Mouse (Mus musculus) CH12.LX (cell line): ENCODE measurements around the gene Mcoln1. TPM values are rescaled to one million over a fixed set of nuclear protein-coding genes. Genes with fewer than 3 reads are reported as not detected.

ENCODE experiments used
- DNase-seq: peaks from one replicate; pipeline ENCODE4 v3.0.0-alpha.2; 2013; ENCODE audit errors: extremely low read depth
- H3K27ac ChIP-seq: 2 replicates; pipeline ENCODE4 v1.5.1; 2012; ENCODE audit warnings: low read depth, mild to moderate bottlenecking, control low read depth, moderate library complexity; ENCODE audit not compliant: insufficient read depth
- H3K27me3 ChIP-seq: replicated peaks from 2 replicates; pipeline ENCODE3; 2012; ENCODE audit warnings: inconsistent platforms
- H3K36me3 ChIP-seq, 2 experiments: replicated peaks in 1 of 2; 2 replicates each; pipeline versions ENCODE3 to v1.6.1; 2012; ENCODE audit warnings: inconsistent platforms in 1 of 2, low read length in 1 of 2, mild to moderate bottlenecking in 1 of 2, mixed read lengths in 1 of 2, moderate library complexity in 1 of 2; ENCODE audit not compliant: control insufficient read depth in 1 of 2, insufficient read depth in 1 of 2
- H3K4me1 ChIP-seq, 2 experiments: 2 replicates each; pipeline ENCODE4 v1.6.1; 2012; ENCODE audit warnings: inconsistent platforms in 1 of 2, moderate library complexity in 1 of 2; ENCODE audit not compliant: insufficient read depth in 2 of 2, control insufficient read depth in 1 of 2
- H3K4me2 ChIP-seq: 2 replicates; pipeline ENCODE4 v1.6.1; 2012; ENCODE audit warnings: low read depth, mild to moderate bottlenecking, control low read depth; ENCODE audit not compliant: poor library complexity, insufficient read depth, severe bottlenecking
- H3K4me3 ChIP-seq, 3 experiments: fragments of 150-350 bp in 1 of 3; sonication (generic) in 1 of 3; replicated peaks in 1 of 3; 2 replicates each; pipeline versions ENCODE3 to v1.5.1; 2011 to 2012; ENCODE audit warnings: low read depth in 2 of 3, low read length in 2 of 3, mild to moderate bottlenecking in 2 of 3, moderate library complexity in 2 of 3, control low read depth in 1 of 3, improper control_type of control experiment in 1 of 3, inconsistent platforms in 1 of 3, mixed read lengths in 1 of 3; ENCODE audit not compliant: poor library complexity in 1 of 3
- H3K79me2 ChIP-seq: replicated peaks from 2 replicates; pipeline ENCODE4 v1.6.1; 2012; ENCODE audit warnings: mild to moderate bottlenecking, moderate library complexity; ENCODE audit not compliant: control insufficient read depth, poor library complexity, insufficient read depth, severe bottlenecking; ENCODE audit errors: extremely low read depth
- H3K9ac ChIP-seq: 2 replicates; pipeline ENCODE4 v1.6.1; 2012; ENCODE audit warnings: low read depth, mild to moderate bottlenecking, control low read depth, moderate library complexity; ENCODE audit not compliant: insufficient read depth
- H3K9me3 ChIP-seq: replicated peaks from 2 replicates; pipeline ENCODE3; 2012; ENCODE audit warnings: low read length, inconsistent platforms, mixed read lengths
- BHLHE40 ChIP-seq: IDR thresholded peaks from 2 replicates; pipeline ENCODE4 v1.6.1; 2011; ENCODE audit warnings: mild to moderate bottlenecking, low read depth, low read length, improper control_type of control experiment
- CHD1 ChIP-seq: IDR thresholded peaks from 2 replicates; pipeline ENCODE4 v1.6.1; 2012; ENCODE audit warnings: low read depth, low read length, improper control_type of control experiment, inconsistent platforms
- E2F4 ChIP-seq: IDR thresholded peaks from 2 replicates; pipeline ENCODE4 v1.6.1; 2011; ENCODE audit warnings: low read depth, low read length, improper control_type of control experiment; ENCODE audit not compliant: insufficient replicate concordance
- EP300 ChIP-seq: IDR thresholded peaks from 2 replicates; pipeline ENCODE4 v1.6.1; 2011; ENCODE audit warnings: low read length, improper control_type of control experiment
- HCFC1 ChIP-seq: IDR thresholded peaks from 2 replicates; pipeline ENCODE4 v1.6.1; 2012; ENCODE audit warnings: low read depth, mild to moderate bottlenecking, inconsistent platforms, low read length, improper control_type of control experiment
- IRF4 ChIP-seq: IDR thresholded peaks from 2 replicates; pipeline ENCODE4 v1.6.1; 2014; ENCODE audit warnings: low read depth, mild to moderate bottlenecking, inconsistent platforms, low read length, improper control_type of control experiment
- JUND ChIP-seq: conservative IDR thresholded peaks from 2 replicates; pipeline ENCODE4 v1.6.1; 2011; ENCODE audit warnings: low read depth, low read length, improper control_type of control experiment
- KAT2A ChIP-seq: IDR thresholded peaks from 2 replicates; pipeline ENCODE4 v1.6.1; 2012; ENCODE audit warnings: low read length, improper control_type of control experiment, inconsistent platforms; ENCODE audit not compliant: insufficient replicate concordance
- MAX ChIP-seq: IDR thresholded peaks from 2 replicates; pipeline ENCODE4 v1.6.1; 2011; ENCODE audit warnings: low read length, improper control_type of control experiment
- MAZ ChIP-seq: IDR thresholded peaks from 2 replicates; pipeline ENCODE4 v1.6.1; 2012; ENCODE audit warnings: low read depth, mild to moderate bottlenecking, inconsistent platforms, low read length, improper control_type of control experiment, moderate library complexity
- MEF2A ChIP-seq: IDR thresholded peaks from 2 replicates; pipeline ENCODE4 v1.6.1; 2014; ENCODE audit warnings: low read depth, mild to moderate bottlenecking, inconsistent platforms, low read length, improper control_type of control experiment, borderline replicate concordance
- MXI1 ChIP-seq: IDR thresholded peaks from 2 replicates; pipeline ENCODE4 v1.6.1; 2011; ENCODE audit warnings: mild to moderate bottlenecking, low read depth, low read length, improper control_type of control experiment
- NELFE ChIP-seq: IDR thresholded peaks from 2 replicates; pipeline ENCODE4 v1.6.1; 2011; ENCODE audit warnings: low read depth, low read length, improper control_type of control experiment
- NRF1 ChIP-seq: IDR thresholded peaks from 2 replicates; pipeline ENCODE4 v1.6.1; 2014; ENCODE audit warnings: low read depth, mild to moderate bottlenecking, inconsistent platforms, low read length, improper control_type of control experiment, moderate library complexity
- PAX5 ChIP-seq: IDR thresholded peaks from 2 replicates; pipeline ENCODE4 v1.6.1; 2012; ENCODE audit warnings: low read length, inconsistent platforms, mixed read lengths
- RAD21 ChIP-seq: IDR thresholded peaks from 2 replicates; pipeline ENCODE4 v1.6.1; 2011; ENCODE audit warnings: low read depth, mild to moderate bottlenecking, low read length, improper control_type of control experiment, moderate library complexity
- RCOR1 ChIP-seq: conservative IDR thresholded peaks from 2 replicates; pipeline ENCODE4 v1.6.1; 2012; ENCODE audit warnings: low read depth, mild to moderate bottlenecking, inconsistent platforms, low read length, improper control_type of control experiment
- SMC3 ChIP-seq: IDR thresholded peaks from 2 replicates; pipeline ENCODE4 v1.6.1; 2011; ENCODE audit warnings: low read depth, low read length, improper control_type of control experiment
- TBP ChIP-seq: conservative IDR thresholded peaks from 2 replicates; pipeline ENCODE4 v1.6.1; 2011; ENCODE audit warnings: low read depth, low read length, improper control_type of control experiment
- TCF12 ChIP-seq: IDR thresholded peaks from 2 replicates; pipeline ENCODE4 v1.6.1; 2014; ENCODE audit warnings: low read depth, mild to moderate bottlenecking, inconsistent platforms, low read length, improper control_type of control experiment
- USF2 ChIP-seq: conservative IDR thresholded peaks from 2 replicates; pipeline ENCODE4 v1.6.1; 2011; ENCODE audit warnings: low read depth, low read length, improper control_type of control experiment
- ZC3H11A ChIP-seq: IDR thresholded peaks from 2 replicates; pipeline ENCODE4 v1.6.1; 2012; ENCODE audit warnings: low read depth, mild to moderate bottlenecking, inconsistent platforms, low read length, improper control_type of control experiment
- dilution Hi-C: fragments of 300-500 bp; cut with MboI; formaldehyde crosslinking; loops from 2 replicates; pipeline ENCODE4 v1.14.3; 2020; ENCODE audit warnings: low sequenced_read_pairs; ENCODE audit not compliant: extremely low pct_unique_long_range_greater_than_20kb, extremely low pct_ligation_motif_present
- in situ Hi-C: fragments of 300-500 bp; cut with MboI; formaldehyde crosslinking; loops from 3 replicates; pipeline ENCODE4 v1.14.3; 2019; ENCODE audit warnings: low sequenced_read_pairs, low pct_ligation_motif_present, low pct_unique_long_range_greater_than_20kb, mixed read lengths
- polyA plus RNA-seq: library from polyadenylated mRNA; unstranded; fragments of >175 nt; gene quantifications from 2 replicates; pipeline ENCODE4 v1.2.1, GENCODE M21; 2012; ENCODE audit warnings: low read depth; ENCODE audit not compliant: insufficient read length
- total RNA-seq, 2 experiments: library from RNA; depleted of rRNA; stranded (reverse); fragments of 300-350 nt in 1 of 2; fragments of >200 nt in 1 of 2; gene quantifications; 2 replicates each; pipeline ENCODE4 v1.2.3; 2012 to 2014

Mcoln1 gene
- total and polyA plus RNA-seq, 3 experiments: 13.0 to 28.0 (median 20.5) TPM

- in situ Hi-C loops (no loop called here), dilution Hi-C loops (no loop called here)
- Histone ChIP-seq H3K27ac (no peak overlapping the region), H3K27me3 (no peaks in the 10 kb centered on the region), H3K4me2 (no peak overlapping the region), H3K79me2 (no peaks in the 10 kb centered on the region), H3K9ac (no peak overlapping the region), H3K36me3 (peaks cover 40 to 86% of the 10 kb centered on the region in 2 experiments), H3K4me1 (no peaks in the 10 kb centered on the region), H3K4me3 (no peak overlapping the region), H3K9me3 (no peaks in the 10 kb centered on the region)
- no peak for DNase-seq
- no peak for TF ChIP-seq MAX
- TF ChIP-seq E2F4: no peak
- TF ChIP-seq KAT2A: no peak
- no peak for TF ChIP-seq MXI1
Measured at GRCm38 (mm10) chr8:3507979-3508754, 7.9 kb downstream of the Mcoln1 start.

GRCm38 (mm10) chr8:3514681-3515247 lies 14.5 kb downstream of the Mcoln1 start:
- H3K4me1 ChIP-seq: peaks cover 2 to 15% of the 10 kb centered on the region in 2 experiments; a peak in 2 of 4 replicates
- dilution Hi-C loops (no loop called here), in situ Hi-C loops (no loop called here)
- H3K9me3 ChIP-seq: no peaks in the 10 kb centered on the region
- no peak overlapping the region for H3K27ac ChIP-seq
- H3K79me2 ChIP-seq: peaks cover 3% of the 10 kb centered on the region; the same call in 1 of the 2 replicates
- DNase-seq: no peak
- no peak overlapping the region for H3K9ac ChIP-seq
- H3K4me2 ChIP-seq: peak overlapping the region; percentile 47; the same call in 1 of the 2 replicates
- H3K27me3 ChIP-seq: no peaks in the 10 kb centered on the region
- H3K4me3 ChIP-seq: no peak overlapping the region
- H3K36me3 ChIP-seq: peaks cover 32 to 60% of the 10 kb centered on the region in 2 experiments
- TF ChIP-seq SMC3 (no peak), MXI1 (no peak), TBP (no peak), JUND (no peak), EP300 (no peak), MAX (no peak), MEF2A (no peak), NELFE (no peak), E2F4 (no peak)
- TF ChIP-seq, all 38 proteins: peak for 0

GRCm38 (mm10) chr8:3515260-3515671 lies 15.0 kb downstream of the Mcoln1 start, which contains the start of gene Pnpla6:
Pnpla6 (plus strand) TSS chr8:3515384.
- Histone ChIP-seq H3K27ac (0 out of 2 replicates have a peak within 1 kb of the TSS, but pooled peaks have one; percentile 3), H3K4me3 (peak within 1 kb of the TSS; percentile 86 to 93 (median 88)), H3K9me3 (no peaks in the 10 kb centered on the region), H3K36me3 (peaks cover 33 to 60% of the 10 kb centered on the region in 2 experiments), H3K27me3 (no peaks in the 10 kb centered on the region), H3K4me2 (peak within 1 kb of the TSS; percentile 64), H3K79me2 (peaks cover 3% of the 10 kb centered on the region; the same call in 1 of the 2 replicates), H3K4me1 (peaks cover 2 to 15% of the 10 kb centered on the region in 2 experiments; a peak in 2 of 4 replicates), H3K9ac (peak within 1 kb of the TSS; percentile 77)
- dilution Hi-C loops (no loop called here), in situ Hi-C loops (no loop called here)
- peak; percentile 74 for DNase-seq
- no peak for TF ChIP-seq IRF4
- TF ChIP-seq RCOR1: peak; percentile 90; the same call in 1 of the 2 replicates
- no peak for TF ChIP-seq RAD21
- no peak for TF ChIP-seq BHLHE40
- TF ChIP-seq TCF12: peak; percentile 20; the same call in 1 of the 2 replicates
- no peak for TF ChIP-seq EP300
- TF ChIP-seq ZC3H11A: no peak
- no peak for TF ChIP-seq NELFE
- TF ChIP-seq HCFC1: peak; percentile 93
- TF ChIP-seq MAZ: no peak
- 0 out of 2 replicates have a peak, but pooled peaks have one; percentile 21 for TF ChIP-seq CHD1
- no peak for TF ChIP-seq SMC3
- peak; percentile 86 for TF ChIP-seq NRF1
- TF ChIP-seq PAX5: no peak
- TF ChIP-seq USF2: no peak
